Mouse (Mus musculus) cerebellum, adult 9-11 months (tissue): ENCODE measurements around the gene Gstm2.
"Not testable (repeated sequence)": the region's sequence is repeated elsewhere in the genome, so short reads cannot be mapped to it uniquely, and the experiment has no call there.

ENCODE experiments used
- DNase-seq: peaks from one replicate; pipeline ENCODE4 v3.0.0; 2022

The Gstm2 gene

GRCm38 (mm10) chr3:107995974-107996373 is 9.7 kb upstream of the Gstm2 start:
- not testable (repeated sequence) for DNase-seq

- not testable (repeated sequence) for DNase-seq
These were observed 1.1 kb downstream of the Gstm2 start for GRCm38 (mm10) chr3:107985141-107985540.

DNA sequence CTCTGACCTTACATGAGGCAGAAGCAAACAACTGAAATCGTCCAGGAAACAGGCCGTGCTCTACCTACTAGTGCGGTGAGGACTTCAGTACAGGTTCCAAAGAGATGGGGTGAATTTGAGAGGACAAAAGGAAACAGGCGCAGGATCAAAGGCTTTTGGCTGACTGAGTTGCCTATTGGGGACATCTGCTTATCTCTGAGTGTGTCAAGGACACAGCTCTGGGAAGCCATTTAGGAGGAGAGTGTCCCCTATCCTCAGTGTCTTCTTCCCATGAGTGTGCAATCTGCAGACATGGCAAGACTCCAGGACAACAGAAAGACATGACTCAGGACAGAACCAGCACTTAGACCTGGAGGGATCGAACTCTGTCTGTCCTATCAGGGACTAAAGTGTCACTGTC is 1.8 kb downstream of the Gstm2 start:
- DNase-seq: no peak

DNA sequence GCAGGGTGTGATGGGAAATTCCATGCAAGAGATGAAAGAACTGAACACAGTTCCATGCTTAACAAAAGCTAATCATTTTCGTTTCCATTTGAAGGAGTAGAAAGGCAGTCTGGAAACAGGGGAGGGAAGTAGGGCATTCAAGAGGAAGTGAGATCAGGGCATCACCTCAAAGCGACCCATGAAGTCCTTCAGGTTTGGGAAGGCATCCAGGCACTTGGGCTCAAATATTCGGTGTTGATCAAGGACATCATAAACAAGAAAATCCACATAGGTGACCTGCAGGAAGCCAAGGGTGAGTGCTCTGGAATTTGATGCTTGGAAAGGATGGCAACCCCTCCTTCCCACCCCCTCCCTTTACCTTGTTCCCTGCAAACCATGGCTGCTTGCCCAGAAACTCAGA is 2.5 kb downstream of the Gstm2 start:
- DNase-seq: no peak

- DNase-seq: no peak
These were observed 3.5 kb downstream of the Gstm2 start for GRCm38 (mm10) chr3:107982726-107983125.

GRCm38 (mm10) chr3:107981261-107981660 is 5.0 kb downstream of the Gstm2 start:
- DNase-seq: no peak

GRCm38 (mm10) chr3:107977691-107978090 is 8.6 kb downstream of the Gstm2 start:
- DNase-seq: no peak

DNA sequence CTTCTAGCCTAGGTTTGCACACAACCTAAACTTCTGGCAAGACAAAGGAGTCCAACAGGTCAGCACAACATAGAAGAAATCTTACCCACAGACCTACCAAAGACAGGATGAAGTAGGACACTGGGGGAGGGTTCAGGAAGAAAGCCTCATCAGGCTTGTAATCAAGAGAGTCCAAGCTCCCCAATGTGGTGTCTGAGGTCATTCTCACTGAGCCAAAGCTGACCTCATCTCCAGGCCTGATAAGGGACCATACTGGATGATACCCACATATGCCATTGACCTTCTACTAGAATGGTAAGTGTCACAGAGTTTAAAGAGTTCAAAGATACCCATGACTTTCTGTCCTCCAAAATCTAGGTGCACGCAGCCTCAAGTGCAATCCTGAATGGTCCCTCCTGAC is 12.0 kb downstream of the Gstm2 start:
- DNase-seq: no peak

- DNase-seq: no peak
These were observed 14.2 kb downstream of the Gstm2 start for GRCm38 (mm10) chr3:107972070-107972469.

- not testable (repeated sequence) for DNase-seq
These were observed 15.2 kb downstream of the Gstm2 start for GRCm38 (mm10) chr3:107971101-107971500.

- DNase-seq: no peak
These were observed 17.4 kb downstream of the Gstm2 start, which contains the start of gene Gstm3 for GRCm38 (mm10) chr3:107968724-107969395. TSS of gene Gstm3 (minus strand) at chr3:107969283.

- no peak for DNase-seq
These were observed 19.6 kb downstream of the Gstm2 start for GRCm38 (mm10) chr3:107966631-107967030.

DNA sequence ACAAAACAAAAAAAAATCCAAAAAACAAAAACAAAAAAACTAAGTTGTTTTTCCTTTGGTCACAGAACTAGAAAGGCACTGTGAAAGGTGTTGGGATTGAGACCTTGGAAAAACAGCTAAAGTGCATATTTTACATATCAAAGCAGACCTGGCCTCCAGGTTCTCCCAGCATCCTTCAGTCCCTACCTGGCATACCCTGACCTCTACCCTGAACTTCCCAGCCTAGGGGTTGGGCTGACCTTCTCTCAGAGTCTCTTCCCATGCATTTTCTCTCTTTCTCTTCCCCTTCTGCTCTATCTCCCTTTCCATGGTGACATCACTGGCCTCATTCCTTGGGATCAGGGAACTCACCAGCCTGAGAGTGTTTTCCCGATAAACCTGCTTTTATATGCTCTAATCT is 20.7 kb downstream of the Gstm2 start:
- no peak for DNase-seq

DNA sequence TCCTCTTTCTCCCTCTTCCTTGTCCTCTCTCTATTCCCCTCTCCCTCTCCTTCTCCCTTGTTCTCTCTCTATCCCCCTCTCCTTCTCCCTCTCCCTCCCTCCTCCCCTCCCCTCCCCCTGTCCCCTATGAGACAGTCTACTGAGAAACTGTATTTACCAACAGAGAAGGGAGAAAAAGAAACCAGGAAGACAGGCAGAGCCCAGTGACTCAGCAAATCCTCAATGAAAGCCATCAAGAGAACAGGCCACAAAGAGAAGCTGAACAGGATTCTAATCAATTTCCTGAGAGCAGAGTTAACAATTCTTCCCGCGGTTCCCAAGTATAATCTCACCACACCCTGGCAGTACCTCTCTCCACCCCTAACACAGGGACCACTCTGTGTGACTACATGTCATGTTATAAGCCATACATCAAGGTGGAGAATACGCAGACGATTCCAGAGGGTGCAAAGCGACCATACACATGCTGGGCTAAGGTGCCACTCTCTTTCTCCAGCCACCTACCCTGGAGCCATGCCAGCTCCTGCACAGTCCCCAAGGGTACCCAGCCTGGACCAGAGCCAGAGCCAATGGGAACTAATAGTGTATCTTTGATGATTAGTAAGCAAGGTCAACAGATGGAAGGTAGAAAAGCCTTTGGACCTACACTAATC is 21.5 kb downstream of the Gstm2 start:
- no peak for DNase-seq

DNA sequence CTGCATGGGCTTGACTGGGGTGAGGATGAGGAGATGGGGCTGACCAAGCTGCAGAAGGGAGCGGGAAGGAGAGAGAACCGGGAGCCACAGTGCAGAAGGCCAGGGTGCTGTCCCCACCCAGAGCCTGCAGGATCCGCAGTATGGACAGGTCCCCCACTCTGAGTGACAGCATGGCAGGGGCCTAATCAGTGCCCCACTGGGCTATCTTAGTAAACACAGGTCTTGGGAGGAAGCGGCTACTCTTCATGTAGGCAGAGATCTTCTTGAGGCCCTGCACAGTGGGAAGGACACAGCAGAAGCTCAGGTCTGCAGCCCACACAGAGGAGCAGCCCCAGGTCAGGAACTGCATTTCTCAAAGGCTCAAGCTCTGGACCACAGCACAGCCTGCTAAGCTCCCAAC is 22.2 kb downstream of the Gstm2 start:
- no peak for DNase-seq

DNA sequence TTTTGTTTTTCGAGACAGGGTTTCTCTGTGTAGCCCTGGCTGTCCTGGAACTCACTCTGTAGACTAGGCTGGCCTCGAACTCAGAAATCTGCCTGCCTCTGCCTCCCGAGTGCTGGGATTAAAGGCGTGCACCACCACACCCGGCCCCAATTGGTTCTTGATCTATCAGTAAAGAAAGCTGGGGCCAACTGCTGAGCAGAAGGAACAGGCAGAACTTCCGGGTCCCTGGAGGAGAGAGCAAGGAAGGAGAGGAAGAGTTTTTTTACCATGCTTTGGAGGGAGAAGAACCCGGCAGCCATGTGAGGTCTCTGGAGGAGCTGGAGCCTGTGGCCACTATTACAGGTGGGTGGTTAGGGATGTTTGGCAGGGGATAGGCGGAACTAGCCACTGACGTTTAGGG is 31.0 kb downstream of the Gstm2 start:
- not testable (repeated sequence) for DNase-seq

DNA sequence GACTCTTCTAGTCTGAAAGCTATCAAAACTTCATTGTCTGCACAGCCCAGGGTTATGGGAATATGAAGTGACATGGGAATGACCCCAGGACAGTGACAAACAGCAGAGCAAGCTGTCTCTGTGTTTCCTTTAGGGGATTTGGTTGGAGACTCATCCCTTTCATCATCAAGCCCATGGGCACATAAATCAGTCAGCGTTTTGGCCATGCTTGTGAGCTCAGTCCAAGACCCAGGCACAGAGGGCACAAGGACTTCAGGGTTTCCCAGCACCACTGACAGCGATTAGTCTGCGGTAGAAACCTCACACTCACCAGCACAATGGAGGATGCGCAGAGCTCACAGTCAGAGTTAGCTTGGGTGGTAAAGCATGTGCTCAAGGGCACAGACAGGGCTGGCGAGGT is 32.3 kb downstream of the Gstm2 start:
- no peak for DNase-seq

DNA sequence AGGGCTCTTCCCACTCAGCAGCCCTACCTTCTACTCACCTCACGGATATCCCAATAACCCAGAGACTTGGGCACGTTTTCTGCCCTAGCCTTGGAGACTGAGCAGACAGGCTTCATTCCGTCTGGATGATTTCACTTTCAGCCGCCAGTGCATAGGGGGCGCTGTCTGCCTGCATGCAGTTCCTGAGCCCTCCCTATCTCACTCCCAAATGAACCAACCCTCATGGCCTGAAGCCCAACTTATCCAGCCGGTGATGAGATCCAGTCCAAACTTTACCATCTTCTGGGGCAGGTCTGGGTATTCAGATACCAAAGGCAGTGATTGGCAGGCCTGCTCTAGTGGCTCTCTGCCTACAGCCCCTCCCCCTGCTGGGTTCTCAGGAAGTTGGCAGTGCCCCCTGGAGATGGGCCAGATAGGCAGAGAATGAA is 32.9 kb downstream of the Gstm2 start:
- peak; percentile 40 for DNase-seq

DNA sequence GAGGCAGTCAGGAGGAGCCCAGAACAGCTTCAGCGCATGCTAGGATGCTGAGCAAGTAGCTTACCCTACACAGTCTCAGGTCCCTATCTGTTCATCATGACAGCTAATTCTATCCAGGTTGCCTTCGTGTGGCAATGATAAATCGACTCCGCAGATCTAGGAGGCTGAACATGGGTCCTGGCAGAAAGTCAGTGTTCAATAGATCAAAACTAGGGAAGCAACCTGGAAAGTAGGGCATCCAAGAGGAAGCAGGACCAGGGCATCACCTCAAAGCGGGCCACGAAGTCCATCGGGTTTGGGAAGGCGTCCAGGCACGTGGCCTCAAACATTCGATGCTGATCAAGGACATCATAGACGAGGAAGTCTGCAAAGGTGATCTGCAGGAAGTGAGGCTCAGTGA is 35.7 kb downstream of the Gstm2 start:
- DNase-seq: no peak

DNA sequence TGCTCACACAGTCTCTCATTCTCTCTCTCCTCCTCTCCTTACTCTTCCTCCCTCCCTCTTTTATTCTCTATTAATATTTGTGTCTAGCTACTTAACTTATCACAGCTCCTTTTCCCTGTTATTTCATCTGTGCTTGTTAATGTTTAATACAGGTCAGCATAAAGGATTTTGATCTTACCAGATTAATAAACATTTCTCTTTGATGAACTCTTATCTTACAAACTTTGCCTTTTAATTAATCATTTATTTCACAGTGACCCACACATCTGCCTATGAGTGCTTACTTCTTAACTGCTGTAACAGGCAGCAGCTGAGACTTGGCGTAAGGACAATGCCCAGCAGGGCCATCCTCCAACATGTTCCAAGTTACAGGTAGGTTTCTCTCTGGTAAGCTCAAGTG is 36.8 kb downstream of the Gstm2 start:
- DNase-seq: not testable (repeated sequence)

DNA sequence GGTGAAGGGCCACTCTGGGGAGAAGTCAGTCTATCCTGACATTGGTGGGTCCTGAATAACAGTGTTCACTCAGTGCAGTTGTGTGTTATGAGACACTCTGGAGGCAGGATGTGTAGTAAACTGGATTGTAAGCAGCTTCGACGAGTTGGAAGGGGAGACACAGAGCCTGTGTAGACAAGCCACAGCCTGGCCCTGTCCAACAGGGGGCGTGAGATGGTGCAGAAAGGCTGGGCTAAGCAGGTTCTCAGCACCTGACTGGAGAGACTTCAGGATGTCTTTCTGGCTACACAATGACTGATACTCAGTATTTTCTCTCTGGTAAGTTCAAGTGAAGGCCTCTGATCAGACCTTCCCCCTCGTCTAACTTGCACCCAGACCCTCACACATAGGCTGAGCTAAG is 40.5 kb downstream of the Gstm2 start:
- DNase-seq: no peak

- no peak for DNase-seq
These were observed 42.8 kb downstream of the Gstm2 start, which contains the start of gene Gstm6 for GRCm38 (mm10) chr3:107943239-107943990. TSS of gene Gstm6 (minus strand) at chr3:107943749.

GRCm38 (mm10) chr3:107941261-107941660 is 45.0 kb downstream of the Gstm2 start:
- no peak for DNase-seq

DNA sequence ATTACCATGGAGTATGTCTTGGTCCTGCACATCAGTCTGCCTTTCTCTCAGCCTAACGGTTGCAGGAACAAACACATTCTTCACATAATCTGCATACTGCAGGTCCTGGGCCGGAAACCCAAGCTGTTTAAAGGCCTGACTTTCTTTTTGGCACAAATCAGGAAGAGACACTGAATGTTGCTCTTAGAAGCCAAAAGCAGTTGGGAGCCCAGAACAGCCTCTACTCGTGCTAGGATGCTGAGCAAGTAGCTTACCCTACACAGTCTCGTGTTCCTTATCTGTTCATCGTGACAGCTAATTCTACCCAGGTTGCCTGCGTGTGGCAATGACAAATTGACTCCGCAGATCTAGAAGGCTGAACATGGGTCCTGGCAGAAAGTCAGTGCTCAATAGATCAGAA is 45.7 kb downstream of the Gstm2 start:
- no peak for DNase-seq
